Mouse (Mus musculus) liver, embryonic 13.5 days (tissue): ENCODE results near the gene Pdgfa. TPM values are rescaled to one million over a fixed set of nuclear protein-coding genes. Genes with fewer than 3 reads are reported as not detected.

Source experiments
- ATAC-seq: fragments of 200-750 bp; cut with Nextera tagmentation; 2 replicates; pipeline ENCODE4 v1.8.0; 2017; ENCODE audit warnings: low read depth, mild to moderate bottlenecking, moderate number of reproducible peaks, moderate library complexity
- DNase-seq: peaks from one replicate; pipeline ENCODE4 v3.0.0; 2022
- H3K27ac ChIP-seq: fragments of 300-500 bp; sonication (generic); 2 replicates; pipeline ENCODE4 v1.5.1; 2015; ENCODE audit warnings: moderate library complexity, mild to moderate bottlenecking, inconsistent platforms
- H3K27me3 ChIP-seq: fragments of 300-500 bp; sonication (generic); 2 replicates; pipeline ENCODE4 v1.6.1; 2015; ENCODE audit warnings: mild to moderate bottlenecking, inconsistent platforms
- H3K36me3 ChIP-seq: fragments of 300-500 bp; sonication (generic); 2 replicates; pipeline ENCODE4 v1.6.1; 2015; ENCODE audit warnings: mild to moderate bottlenecking, inconsistent platforms
- H3K4me1 ChIP-seq: fragments of 300-500 bp; sonication (generic); replicated peaks from 2 replicates; pipeline ENCODE4 v1.6.1; 2015; ENCODE audit warnings: inconsistent platforms
- H3K4me2 ChIP-seq: fragments of 300-500 bp; sonication (generic); 2 replicates; pipeline ENCODE4 v1.6.1; 2015; ENCODE audit warnings: inconsistent platforms, mild to moderate bottlenecking, moderate library complexity
- H3K4me3 ChIP-seq: fragments of 300-500 bp; sonication (generic); replicated peaks from 2 replicates; pipeline ENCODE4 v1.5.1; 2015; ENCODE audit warnings: mild to moderate bottlenecking, inconsistent platforms
- H3K9ac ChIP-seq: fragments of 300-500 bp; sonication (generic); 2 replicates; pipeline ENCODE4 v1.6.1; 2015; ENCODE audit warnings: mild to moderate bottlenecking, inconsistent platforms
- H3K9me3 ChIP-seq: fragments of 300-500 bp; sonication (generic); replicated peaks from 2 replicates; pipeline ENCODE4 v1.6.1; 2016; ENCODE audit warnings: inconsistent platforms
- WGBS: fragments of 180-500 bp; shearing (Covaris S2); methylation state at CpG from one replicate; pipeline ENCODE4 v1.1.7; 2015; ENCODE audit not compliant: insufficient replicate concordance; 5-methylcytosine and 5-hydroxymethylcytosine counted together
- polyA plus RNA-seq: library from polyadenylated mRNA; unstranded; fragments of >200 nt; fragmentation: Nextera tagmentation; extraction: Ambion mirVana; gene quantifications from 2 replicates; pipeline ENCODE4 v1.2.1, GENCODE M21; 2015

Pdgfa gene
- polyA plus RNA-seq, 1 experiment from 2014 or later, result 2.3 TPM

- Histone ChIP-seq H3K9ac (no peak overlapping the region), H3K4me1 (0 out of 2 replicates have a peak, but pooled peaks cover 8% of the 10 kb centered on the region), H3K4me2 (no peak overlapping the region), H3K27me3 (0 out of 2 replicates have a peak, but pooled peaks cover 3% of the 10 kb centered on the region), H3K27ac (no peak overlapping the region), H3K4me3 (no peak overlapping the region), H3K36me3 (no peaks in the 10 kb centered on the region), H3K9me3 (no peaks in the 10 kb centered on the region)
- ATAC-seq, result no peak
- DNase-seq, result no peak
- WGBS, result 64% methylated on average over 8 of the region's 8 CpGs
These were observed 17.3 kb downstream of the Pdgfa start for GRCm38 (mm10) chr5:138979840-138980239.

- no peak for ATAC-seq
- Histone ChIP-seq H3K9ac (no peak overlapping the region), H3K27me3 (no peaks in the 10 kb centered on the region), H3K9me3 (no peaks in the 10 kb centered on the region), H3K4me3 (no peak overlapping the region), H3K4me2 (no peak overlapping the region), H3K4me1 (0 out of 2 replicates have a peak, but pooled peaks cover 8% of the 10 kb centered on the region), H3K36me3 (no peaks in the 10 kb centered on the region), H3K27ac (no peak overlapping the region)
- 48% methylated on average over 3 of the region's 3 CpGs for WGBS
- DNase-seq, result no peak
These were observed 19.4 kb downstream of the Pdgfa start for GRCm38 (mm10) chr5:138977759-138978158.

- ATAC-seq (no peak), DNase-seq (no peak)
- Histone ChIP-seq H3K9me3 (no peaks in the 10 kb centered on the region), H3K9ac (no peak overlapping the region), H3K4me1 (no peaks in the 10 kb centered on the region), H3K4me2 (no peak overlapping the region), H3K27ac (no peak overlapping the region), H3K36me3 (no peaks in the 10 kb centered on the region), H3K27me3 (no peaks in the 10 kb centered on the region), H3K4me3 (no peak overlapping the region)
- WGBS, result 75% methylated on average over 8 of the region's 8 CpGs
These were observed 22.2 kb downstream of the Pdgfa start for GRCm38 (mm10) chr5:138974911-138975485.

GRCm38 (mm10) chr5:138973480-138973879 is 23.7 kb downstream of the Pdgfa start:
- Histone ChIP-seq H3K9me3 (no peaks in the 10 kb centered on the region), H3K9ac (no peak overlapping the region), H3K4me2 (no peak overlapping the region), H3K27me3 (no peaks in the 10 kb centered on the region), H3K4me3 (no peak overlapping the region), H3K36me3 (no peaks in the 10 kb centered on the region), H3K4me1 (no peaks in the 10 kb centered on the region), H3K27ac (no peak overlapping the region)
- WGBS, result 69% methylated on average over 6 of the region's 6 CpGs
- DNase-seq (no peak), ATAC-seq (no peak)

- DNase-seq (no peak), ATAC-seq (no peak)
- H3K4me1 ChIP-seq, result no peaks in the 10 kb centered on the region
- no peak overlapping the region for H3K4me2 ChIP-seq
- 51% methylated on average over 9 of the region's 9 CpGs for WGBS
- H3K9me3 ChIP-seq, result no peaks in the 10 kb centered on the region
- no peaks in the 10 kb centered on the region for H3K27me3 ChIP-seq
- no peaks in the 10 kb centered on the region for H3K36me3 ChIP-seq
- H3K9ac ChIP-seq, result no peak overlapping the region
- no peak overlapping the region for H3K4me3 ChIP-seq
- no peak overlapping the region for H3K27ac ChIP-seq
These were observed 25.8 kb downstream of the Pdgfa start for GRCm38 (mm10) chr5:138971405-138971804.

- 44% methylated on average over 7 of the region's 7 CpGs for WGBS
- ATAC-seq (no peak), DNase-seq (no peak)
- Histone ChIP-seq H3K9ac (no peak overlapping the region), H3K9me3 (no peaks in the 10 kb centered on the region), H3K36me3 (no peaks in the 10 kb centered on the region), H3K4me2 (no peak overlapping the region), H3K27me3 (no peaks in the 10 kb centered on the region), H3K27ac (no peak overlapping the region), H3K4me3 (no peak overlapping the region), H3K4me1 (no peaks in the 10 kb centered on the region)
These were observed 27.1 kb downstream of the Pdgfa start for GRCm38 (mm10) chr5:138970056-138970490.

- Histone ChIP-seq H3K27ac (no peak overlapping the region), H3K4me1 (no peaks in the 10 kb centered on the region), H3K36me3 (no peaks in the 10 kb centered on the region), H3K4me3 (no peak overlapping the region), H3K9ac (no peak overlapping the region), H3K9me3 (no peaks in the 10 kb centered on the region), H3K27me3 (no peaks in the 10 kb centered on the region), H3K4me2 (no peak overlapping the region)
- WGBS, result 34% methylated on average over 7 of the region's 7 CpGs
- no peak for ATAC-seq
- no peak for DNase-seq
These were observed 31.0 kb downstream of the Pdgfa start for GRCm38 (mm10) chr5:138966033-138966724.

GRCm38 (mm10) chr5:138965590-138965989 is 31.6 kb downstream of the Pdgfa start:
- WGBS, result 66% methylated on average over 2 of the region's 2 CpGs
- Histone ChIP-seq H3K4me1 (no peaks in the 10 kb centered on the region), H3K9me3 (no peaks in the 10 kb centered on the region), H3K4me2 (no peak overlapping the region), H3K36me3 (no peaks in the 10 kb centered on the region), H3K9ac (no peak overlapping the region), H3K27me3 (no peaks in the 10 kb centered on the region), H3K4me3 (no peak overlapping the region), H3K27ac (no peak overlapping the region)
- ATAC-seq (no peak), DNase-seq (no peak)

- Histone ChIP-seq H3K27ac (no peak overlapping the region), H3K4me2 (no peak overlapping the region), H3K9ac (no peak overlapping the region), H3K27me3 (peaks cover 16% of the 10 kb centered on the region; the same call in 1 of the 2 replicates), H3K4me1 (no peaks in the 10 kb centered on the region), H3K4me3 (no peak overlapping the region), H3K9me3 (no peaks in the 10 kb centered on the region), H3K36me3 (no peaks in the 10 kb centered on the region)
- ATAC-seq, result no peak
- DNase-seq, result no peak
- WGBS, result 29% methylated on average over 10 of the region's 10 CpGs
These were observed 40.7 kb downstream of the Pdgfa start for GRCm38 (mm10) chr5:138956427-138956833.

- Histone ChIP-seq H3K27ac (no peak overlapping the region), H3K4me1 (no peaks in the 10 kb centered on the region), H3K9ac (no peak overlapping the region), H3K27me3 (peaks cover 18% of the 10 kb centered on the region; the same call in 1 of the 2 replicates), H3K36me3 (no peaks in the 10 kb centered on the region), H3K4me3 (no peak overlapping the region), H3K9me3 (no peaks in the 10 kb centered on the region), H3K4me2 (no peak overlapping the region)
- WGBS, result 76% methylated on average over 7 of the region's 7 CpGs
- DNase-seq (no peak), ATAC-seq (no peak)
These were observed 43.2 kb downstream of the Pdgfa start for GRCm38 (mm10) chr5:138953986-138954385.

GRCm38 (mm10) chr5:138952969-138953368 is 44.2 kb downstream of the Pdgfa start:
- Histone ChIP-seq H3K4me2 (no peak overlapping the region), H3K27ac (no peak overlapping the region), H3K9me3 (no peaks in the 10 kb centered on the region), H3K4me1 (0 out of 2 replicates have a peak, but pooled peaks cover 6% of the 10 kb centered on the region), H3K4me3 (no peak overlapping the region), H3K27me3 (peaks cover 18% of the 10 kb centered on the region; the same call in 1 of the 2 replicates), H3K36me3 (no peaks in the 10 kb centered on the region), H3K9ac (no peak overlapping the region)
- WGBS, result 36% methylated on average over 13 of the region's 13 CpGs
- DNase-seq (no peak), ATAC-seq (no peak)

GRCm38 (mm10) chr5:138951305-138951704 is 45.9 kb downstream of the Pdgfa start:
- Histone ChIP-seq H3K27ac (no peak overlapping the region), H3K4me1 (peaks cover 11% of the 10 kb centered on the region; the same call in 1 of the 2 replicates)
- no peak for ATAC-seq

More at GRCm38 (mm10) chr5:138951305-138951704, 45.9 kb downstream of the Pdgfa start:
- 0 out of 2 replicates have a peak, but pooled peaks cover 13% of the 10 kb centered on the region for H3K27me3 ChIP-seq
- 65% methylated on average over 2 of the region's 2 CpGs for WGBS
- no peak overlapping the region for H3K4me2 ChIP-seq
- no peak for DNase-seq
- no peak overlapping the region for H3K9ac ChIP-seq
- H3K4me3 ChIP-seq, result no peak overlapping the region
- H3K9me3 ChIP-seq, result no peaks in the 10 kb centered on the region
- no peaks in the 10 kb centered on the region for H3K36me3 ChIP-seq
